Mouse (Mus musculus): ENCODE data around the gene Ddn. TPM values are rescaled to one million over a fixed set of nuclear protein-coding genes. Genes with fewer than 3 reads are reported as not detected.
"Not testable (repeated sequence)": the region's sequence is repeated elsewhere in the genome, so short reads cannot be mapped to it uniquely, and the experiment has no call there.

Gene Ddn
- total RNA-seq, 1 experiment from 2014 or later = 0.12 TPM

DNA sequence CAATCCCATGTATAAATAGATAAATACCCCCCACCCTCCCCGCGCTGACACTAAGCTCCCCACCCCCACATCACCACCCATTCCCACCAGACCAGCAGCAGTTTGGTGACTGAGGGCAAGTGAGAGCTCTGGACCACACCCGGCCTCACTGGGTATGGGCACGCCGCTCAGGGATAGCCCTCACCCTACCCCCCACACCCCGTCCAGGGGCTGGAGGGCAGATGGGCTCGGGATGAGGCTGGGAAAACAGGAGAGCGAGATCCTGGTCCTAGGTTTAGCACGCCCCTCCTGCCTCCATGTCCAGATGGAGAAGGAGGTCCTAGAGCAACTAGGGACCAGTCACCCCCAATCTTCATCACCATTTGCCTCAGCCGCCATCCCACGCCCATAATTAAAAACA lies 24.0 kb upstream of the Ddn start:
- ATAC-seq (ENCODE audit: extremely low read depth, insufficient number of reproducible peaks, low FRiP score, poor library complexity, severe bottlenecking) = no peak

DNA sequence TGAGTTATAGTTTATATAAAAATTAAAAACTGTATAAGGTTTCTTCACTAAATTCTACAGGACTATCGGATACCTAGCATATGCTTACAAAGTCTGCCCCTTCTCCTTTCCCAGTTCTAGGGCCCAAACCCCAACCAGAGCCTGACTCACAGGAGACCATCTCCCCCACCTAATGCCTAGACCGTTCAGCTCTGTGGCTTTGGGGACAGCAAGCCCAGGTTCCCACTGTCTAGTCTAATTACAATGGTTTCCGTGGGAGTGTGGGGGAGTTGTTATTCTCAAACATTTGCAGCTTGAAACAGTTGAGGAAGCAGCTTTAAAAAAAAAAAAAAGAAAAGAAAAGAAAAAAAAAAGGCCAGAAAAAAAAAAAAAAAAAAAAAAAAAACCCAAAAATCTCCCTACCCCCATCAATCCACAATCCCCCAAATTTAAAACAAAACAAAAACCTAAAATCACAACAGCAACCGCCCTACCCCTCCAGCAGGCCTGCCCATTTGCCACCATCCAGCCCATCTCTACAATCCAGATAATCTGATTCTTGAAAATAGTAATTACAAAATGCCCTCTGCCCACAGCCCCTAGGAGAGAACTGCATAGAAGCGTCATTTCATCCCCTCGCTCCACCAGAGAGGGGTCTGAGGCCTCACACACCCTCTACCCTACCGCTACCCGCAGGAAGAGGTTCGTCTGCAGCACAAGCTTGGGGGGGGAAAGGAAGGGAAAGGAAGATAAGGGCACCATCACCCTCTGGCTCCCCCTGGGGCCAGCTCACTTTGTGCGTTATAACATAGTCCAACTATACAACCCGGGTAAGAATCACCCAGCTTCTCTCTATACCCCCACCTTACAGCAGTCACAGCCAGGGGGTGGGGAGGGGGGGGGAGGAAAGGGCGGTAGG lies 23.1 kb upstream of the Ddn start:
- peak; percentile 11; the same call in 1 of the 2 replicates for ATAC-seq (ENCODE audit: extremely low read depth, insufficient number of reproducible peaks, low FRiP score, poor library complexity, severe bottlenecking)

DNA sequence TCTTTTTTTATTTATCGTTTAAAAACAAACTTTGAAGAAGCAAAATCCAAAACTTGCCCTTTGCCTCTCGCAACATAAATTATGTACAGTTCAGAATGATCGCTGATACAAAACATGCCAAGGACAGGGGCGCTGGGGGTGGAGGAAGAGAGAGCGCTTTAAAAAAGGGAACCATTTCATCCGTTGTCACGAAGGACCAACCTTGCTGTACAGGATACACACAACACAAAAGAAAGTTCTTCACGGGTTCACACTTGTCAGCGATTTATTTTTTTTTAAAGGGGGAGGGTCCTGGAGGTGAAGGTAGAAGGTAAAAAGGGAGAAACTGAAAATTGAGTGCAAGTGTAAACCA lies 22.4 kb upstream of the Ddn start:
- ATAC-seq (ENCODE audit: extremely low read depth, insufficient number of reproducible peaks, low FRiP score, poor library complexity, severe bottlenecking) = peak; percentile 51

DNA sequence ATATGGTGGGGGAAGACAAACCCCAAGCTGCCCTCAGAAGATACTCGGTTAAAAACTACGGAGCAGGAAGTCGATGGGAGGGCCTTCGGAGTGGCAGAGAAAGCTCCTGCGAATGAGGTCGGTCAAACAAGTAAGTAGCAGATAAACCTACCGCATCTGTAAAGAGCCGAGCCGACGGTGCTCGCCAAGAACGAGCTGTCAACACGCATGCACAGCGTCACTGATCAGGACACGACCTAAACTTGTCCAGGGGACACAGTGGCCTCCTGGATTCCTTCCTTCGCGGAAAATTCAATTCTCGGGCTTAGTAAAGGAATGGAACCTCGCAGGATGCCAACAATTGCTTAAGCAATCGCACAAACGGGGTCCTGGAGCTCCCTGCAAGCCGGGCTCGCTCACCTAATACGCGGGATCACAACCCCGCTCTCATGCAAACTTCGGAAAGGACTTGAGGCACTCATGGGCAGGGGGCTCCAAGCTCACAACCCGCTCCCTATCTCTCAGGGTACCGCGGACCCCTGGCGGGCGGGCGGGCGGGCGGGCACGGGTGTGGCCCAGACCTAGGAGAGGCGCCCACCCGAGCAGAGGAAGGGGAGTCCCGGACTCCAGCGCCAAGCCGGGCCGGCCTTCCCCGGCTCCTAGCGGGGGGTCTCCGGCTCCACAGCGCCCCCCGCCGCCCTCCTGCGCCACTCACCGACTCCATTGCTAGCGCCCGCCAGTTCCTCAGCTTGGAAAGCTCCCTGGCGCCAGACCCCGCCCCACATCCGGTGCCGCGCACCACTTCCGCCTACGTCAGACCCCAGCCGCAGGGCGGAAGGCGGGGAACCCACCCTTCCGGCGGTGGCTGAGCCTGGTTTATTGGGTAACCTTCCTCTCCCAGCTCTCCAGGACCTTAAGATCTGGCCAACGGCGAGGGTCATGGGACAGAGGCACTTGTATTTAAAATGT lies 21.7 kb upstream of the Ddn start, which contains the start of gene Prkag1:
TSS of gene Prkag1 (minus strand) at position 786 of the 948 bp plus-strand sequence.
- ATAC-seq (ENCODE audit: extremely low read depth, insufficient number of reproducible peaks, low FRiP score, poor library complexity, severe bottlenecking) = peak; percentile 86

DNA sequence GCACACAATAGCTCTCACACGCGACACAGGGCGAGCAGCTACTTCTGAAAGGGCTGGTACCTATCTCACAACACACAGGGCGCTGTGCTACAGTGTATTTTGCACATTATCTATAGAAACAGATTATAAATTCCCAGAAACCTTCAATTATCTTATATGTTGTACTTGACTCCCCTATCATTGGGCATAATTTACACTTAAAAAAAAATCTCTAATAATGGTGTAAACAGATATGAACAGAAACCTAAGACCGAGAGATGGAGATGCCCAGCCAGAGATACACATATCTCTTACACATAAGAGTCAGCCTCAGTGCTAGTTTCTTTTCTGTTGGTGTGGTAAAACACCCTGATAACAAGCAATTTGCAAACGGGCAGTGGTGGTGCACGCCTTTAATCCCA lies 18.3 kb upstream of the Ddn start:
- ATAC-seq (ENCODE audit: extremely low read depth, insufficient number of reproducible peaks, low FRiP score, poor library complexity, severe bottlenecking) = no peak

DNA sequence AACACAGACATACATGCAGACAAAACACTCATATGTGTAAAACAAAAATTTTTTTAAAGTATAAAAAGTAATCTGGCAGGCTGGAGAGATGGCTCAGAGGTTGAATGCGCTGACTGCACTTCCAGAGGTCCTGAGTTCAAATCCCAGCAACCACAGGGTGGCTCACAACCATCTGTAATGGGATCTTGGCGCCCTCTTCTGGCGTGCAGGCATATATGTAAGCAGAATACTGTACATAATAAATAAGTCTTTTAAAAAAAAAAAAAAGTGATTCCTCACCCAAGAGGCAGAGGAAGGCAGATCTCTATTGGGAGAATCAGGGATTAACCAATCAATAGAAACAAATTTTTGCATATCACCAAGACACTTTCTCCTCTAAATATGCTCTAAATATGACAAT lies 14.1 kb upstream of the Ddn start:
- no peak for ATAC-seq (ENCODE audit: extremely low read depth, insufficient number of reproducible peaks, low FRiP score, poor library complexity, severe bottlenecking)

DNA sequence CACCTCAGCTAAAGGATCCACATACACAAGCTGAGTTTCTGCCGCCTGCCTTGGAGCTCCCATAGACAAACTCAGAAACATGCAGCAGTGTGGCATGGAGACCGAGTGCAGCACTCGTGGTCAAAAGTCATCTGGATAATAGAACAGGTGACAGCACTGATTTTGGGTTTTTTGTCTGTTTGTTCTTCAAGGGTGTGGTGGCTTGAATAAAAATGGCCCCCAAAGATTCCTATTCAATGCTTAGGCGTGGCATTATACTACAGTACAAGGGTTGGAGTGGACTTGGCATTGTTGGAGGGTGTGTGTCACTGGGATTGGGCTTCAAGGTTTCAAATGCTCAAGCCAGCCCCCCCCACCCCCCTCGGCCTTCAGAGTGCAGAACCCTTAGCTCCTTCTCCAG lies 12.9 kb upstream of the Ddn start:
- no peak for ATAC-seq (ENCODE audit: extremely low read depth, insufficient number of reproducible peaks, low FRiP score, poor library complexity, severe bottlenecking)

DNA sequence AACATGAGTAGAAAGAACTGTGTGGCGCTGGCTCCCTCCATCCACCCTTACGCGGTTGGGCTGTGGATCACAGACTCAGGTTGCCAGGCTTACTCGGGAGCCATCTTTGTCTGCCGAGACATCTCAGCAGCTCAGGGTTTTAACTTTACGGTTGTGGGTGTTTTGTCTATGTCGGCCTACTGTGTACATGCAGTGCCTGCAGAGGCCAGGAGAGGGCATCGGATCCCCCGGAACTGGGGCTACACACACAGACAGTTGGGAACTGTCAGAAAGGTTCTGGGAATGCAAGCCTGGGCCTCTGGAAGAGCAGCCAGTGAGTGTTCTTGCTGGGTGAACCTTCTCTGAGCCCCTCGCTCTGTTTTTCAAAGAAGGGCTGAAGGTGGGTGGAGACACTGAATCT lies 12.1 kb upstream of the Ddn start:
- ATAC-seq (ENCODE audit: extremely low read depth, insufficient number of reproducible peaks, low FRiP score, poor library complexity, severe bottlenecking) = peak; percentile 47; the same call in 1 of the 2 replicates

DNA sequence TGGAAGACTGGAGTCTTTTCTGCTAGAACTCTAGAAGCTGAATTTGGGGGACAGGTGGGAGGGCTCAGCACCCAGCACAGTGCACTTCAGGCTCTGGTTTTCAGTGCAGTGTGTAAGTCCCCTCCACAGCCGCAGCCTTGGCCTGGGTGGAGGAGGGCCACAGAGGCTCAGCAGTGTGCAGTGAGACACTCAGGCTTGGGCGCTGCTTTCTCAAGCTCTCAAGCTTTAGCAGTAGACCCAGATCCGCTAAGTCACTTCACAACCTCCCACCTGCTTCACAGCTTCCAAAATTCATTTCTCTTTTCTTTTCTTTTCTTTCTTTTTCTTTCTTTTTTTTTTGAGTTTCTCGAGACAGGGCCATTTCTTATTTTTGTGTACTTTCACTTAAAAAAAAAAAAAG lies 11.6 kb upstream of the Ddn start:
- no peak for ATAC-seq (ENCODE audit: extremely low read depth, insufficient number of reproducible peaks, low FRiP score, poor library complexity, severe bottlenecking)

DNA sequence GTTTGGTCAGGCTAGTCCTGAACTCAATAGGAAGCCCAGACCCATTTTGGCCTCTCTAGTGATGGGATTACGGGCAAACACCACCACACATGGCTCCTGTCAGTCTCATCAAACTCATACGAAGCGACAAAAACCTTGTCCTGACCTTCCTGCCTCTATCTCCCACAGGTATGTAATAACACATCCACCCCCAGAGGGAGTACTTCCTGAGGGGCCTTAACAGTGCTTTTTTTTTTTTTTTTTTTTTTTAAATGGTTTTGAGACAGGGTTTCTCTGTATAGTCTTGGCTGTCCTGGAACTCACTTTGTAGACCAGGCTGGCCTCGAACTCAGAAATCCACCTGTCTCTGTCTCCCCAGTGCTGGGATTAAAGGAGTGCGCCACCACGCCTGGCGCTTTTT lies 8.9 kb upstream of the Ddn start:
- ATAC-seq (ENCODE audit: extremely low read depth, insufficient number of reproducible peaks, low FRiP score, poor library complexity, severe bottlenecking) = no peak

DNA sequence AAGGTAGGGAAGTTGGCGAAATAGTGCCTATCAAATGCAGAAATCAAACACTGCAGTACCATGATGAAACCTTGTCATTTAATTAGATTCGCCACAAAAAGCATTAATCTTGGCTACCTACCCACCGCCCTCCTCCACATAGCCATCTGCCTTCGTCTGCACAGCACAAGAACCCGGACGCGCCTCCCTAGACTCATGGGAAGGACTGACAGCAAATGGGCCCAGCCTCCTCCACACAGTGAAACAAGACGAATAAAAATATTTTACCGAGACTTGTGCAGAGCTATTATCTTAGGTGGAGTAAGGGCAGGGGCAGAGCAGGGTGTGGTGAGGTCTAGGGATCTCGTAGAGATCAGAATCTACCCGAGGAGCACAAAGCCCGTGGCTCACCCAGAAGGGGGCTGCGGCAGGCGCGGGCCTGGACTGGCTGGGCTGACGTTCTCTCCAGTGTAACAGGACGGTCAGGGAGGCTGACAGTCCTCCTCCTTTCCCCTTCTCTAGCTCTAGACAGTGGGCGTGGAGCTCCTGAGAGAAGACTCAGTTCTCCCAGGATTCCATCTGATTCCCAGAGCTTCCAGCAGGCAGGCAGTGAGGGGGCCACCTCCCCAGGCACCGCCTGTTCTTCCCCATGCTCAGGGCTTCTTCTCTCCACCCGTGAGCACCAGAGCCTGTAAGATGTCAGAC lies 3.6 kb upstream of the Ddn start:
- no peak for ATAC-seq (ENCODE audit: extremely low read depth, insufficient number of reproducible peaks, low FRiP score, poor library complexity, severe bottlenecking)

DNA sequence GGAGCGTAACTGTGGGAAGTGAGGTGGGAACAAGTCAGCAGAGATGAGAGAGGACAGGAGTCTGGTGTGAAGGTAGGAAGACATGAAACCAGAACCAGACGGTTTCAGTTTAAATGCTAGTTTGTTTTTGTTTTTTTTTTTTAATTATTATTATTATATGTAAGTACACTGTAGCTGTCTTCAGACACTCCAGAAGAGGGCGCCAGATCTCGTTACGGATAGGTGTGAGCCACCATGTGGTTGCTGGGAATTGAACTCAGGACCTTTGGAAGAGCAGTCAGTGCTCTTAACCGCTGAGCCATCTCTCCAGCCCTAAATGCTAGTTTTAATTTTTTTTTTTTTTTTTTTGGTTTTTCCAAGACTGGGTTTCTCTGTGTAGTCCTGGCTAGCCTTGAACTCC lies 922 bp upstream of the Ddn start:
- ATAC-seq (ENCODE audit: extremely low read depth, insufficient number of reproducible peaks, low FRiP score, poor library complexity, severe bottlenecking) = not testable (repeated sequence)

DNA sequence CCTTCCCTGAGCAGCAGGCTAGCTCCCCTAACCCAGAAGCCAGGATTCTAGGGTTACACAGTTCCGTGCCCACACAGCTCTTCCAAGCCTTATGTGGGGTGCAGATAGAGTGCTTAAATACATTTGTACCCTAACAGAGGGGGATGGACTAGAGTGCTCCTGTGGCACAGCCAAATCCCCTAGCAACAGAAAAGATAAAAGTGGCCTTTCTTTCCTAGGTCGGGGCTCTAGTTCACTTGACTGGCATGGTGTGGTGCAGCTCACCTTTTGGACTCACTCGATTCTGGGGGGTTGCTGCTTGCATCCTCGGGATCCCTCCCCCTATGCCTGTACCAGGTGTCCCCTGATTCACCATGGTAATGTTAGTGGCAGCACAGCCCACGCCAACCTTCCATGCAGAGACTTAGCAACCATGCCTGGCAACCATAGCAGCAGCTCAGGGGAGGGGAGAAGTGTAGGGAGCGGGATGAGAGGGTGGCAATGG lies 597 bp downstream of the Ddn start:
- no peak for ATAC-seq (ENCODE audit: extremely low read depth, insufficient number of reproducible peaks, low FRiP score, poor library complexity, severe bottlenecking)

DNA sequence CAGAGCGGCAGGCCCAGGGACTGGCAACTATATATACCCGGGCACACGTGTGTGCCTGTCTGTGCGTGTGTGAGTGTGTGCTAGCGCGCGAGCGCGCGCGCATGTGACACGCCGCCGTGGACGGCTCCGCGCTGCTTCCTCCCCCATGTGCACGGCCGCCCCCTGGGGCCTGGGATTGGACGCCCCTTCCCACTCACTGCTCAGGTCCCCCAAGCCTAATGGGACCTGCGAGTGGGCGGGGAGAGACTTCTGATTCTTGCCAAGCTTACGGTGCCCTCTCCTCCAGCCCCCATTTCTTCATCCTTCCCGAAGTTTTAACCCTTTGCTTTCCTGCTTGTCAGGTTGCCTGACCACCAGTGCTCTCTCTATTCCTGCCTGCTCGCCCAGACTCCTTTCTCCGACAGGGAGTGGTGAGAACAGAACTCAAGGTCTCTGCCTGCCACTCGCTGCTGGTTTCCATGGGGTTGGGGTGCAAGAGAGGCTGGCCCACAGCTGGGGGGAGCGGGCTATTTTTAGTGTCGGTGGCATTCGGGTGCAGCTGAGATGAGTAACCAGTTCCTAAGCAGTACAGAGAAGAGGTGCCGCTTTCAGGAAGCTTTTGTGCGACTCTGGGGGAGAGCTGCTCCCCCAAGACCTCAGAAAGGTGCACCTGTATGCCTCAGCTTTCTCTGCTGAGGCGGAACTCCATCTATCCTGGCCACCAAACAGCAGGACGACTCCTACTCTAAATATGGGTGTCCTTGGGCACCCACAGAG lies 1.2 kb downstream of the Ddn start:
- no peak for ATAC-seq (ENCODE audit: extremely low read depth, insufficient number of reproducible peaks, low FRiP score, poor library complexity, severe bottlenecking)

DNA sequence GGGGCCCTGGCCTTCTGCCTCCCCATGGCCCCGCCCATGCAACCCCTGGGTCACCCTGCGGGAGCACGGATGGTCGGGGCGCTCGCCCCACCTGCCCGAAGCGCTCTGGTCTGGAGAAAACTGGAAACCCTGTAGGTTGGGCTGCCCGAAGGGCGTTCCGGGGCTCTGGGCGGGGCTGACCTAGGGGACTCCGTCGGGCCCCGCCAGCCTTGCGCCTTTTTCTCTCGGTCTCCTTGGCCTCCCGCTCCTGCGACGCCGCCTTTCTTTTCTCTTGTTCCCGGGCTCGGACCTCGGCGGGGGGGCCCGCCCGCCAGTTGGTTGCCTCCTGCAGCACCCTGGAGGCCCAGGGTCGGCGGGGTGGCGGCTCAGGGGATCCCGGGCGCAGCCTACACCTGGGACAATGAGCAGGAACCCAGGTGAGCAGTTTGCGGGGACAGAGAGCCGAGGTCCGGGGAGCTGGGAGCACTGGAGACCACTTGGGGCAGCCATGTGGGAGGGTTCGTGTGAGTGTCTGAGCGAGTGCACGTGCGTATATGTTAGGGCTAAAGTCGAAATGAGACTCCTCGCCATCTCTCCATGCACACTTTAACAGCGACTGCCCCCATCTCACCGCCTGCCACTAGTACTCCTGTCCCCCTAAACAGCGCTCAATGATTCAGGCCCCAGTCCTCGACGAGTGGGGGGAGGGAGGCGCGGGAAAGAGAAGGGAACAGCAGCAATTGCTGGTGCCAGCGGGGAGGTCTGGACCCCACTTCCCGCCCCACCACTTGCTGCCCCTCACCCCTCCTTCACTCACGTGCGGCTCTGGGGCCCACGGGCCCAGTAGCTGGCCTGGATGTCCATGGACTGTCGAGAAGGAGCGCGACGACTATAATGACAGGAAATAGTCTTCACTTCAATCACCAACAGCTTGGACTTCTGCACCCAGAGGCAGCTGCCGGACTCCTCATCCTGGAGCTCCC lies 2.2 kb downstream of the Ddn start:
- no peak for ATAC-seq (ENCODE audit: extremely low read depth, insufficient number of reproducible peaks, low FRiP score, poor library complexity, severe bottlenecking)

DNA sequence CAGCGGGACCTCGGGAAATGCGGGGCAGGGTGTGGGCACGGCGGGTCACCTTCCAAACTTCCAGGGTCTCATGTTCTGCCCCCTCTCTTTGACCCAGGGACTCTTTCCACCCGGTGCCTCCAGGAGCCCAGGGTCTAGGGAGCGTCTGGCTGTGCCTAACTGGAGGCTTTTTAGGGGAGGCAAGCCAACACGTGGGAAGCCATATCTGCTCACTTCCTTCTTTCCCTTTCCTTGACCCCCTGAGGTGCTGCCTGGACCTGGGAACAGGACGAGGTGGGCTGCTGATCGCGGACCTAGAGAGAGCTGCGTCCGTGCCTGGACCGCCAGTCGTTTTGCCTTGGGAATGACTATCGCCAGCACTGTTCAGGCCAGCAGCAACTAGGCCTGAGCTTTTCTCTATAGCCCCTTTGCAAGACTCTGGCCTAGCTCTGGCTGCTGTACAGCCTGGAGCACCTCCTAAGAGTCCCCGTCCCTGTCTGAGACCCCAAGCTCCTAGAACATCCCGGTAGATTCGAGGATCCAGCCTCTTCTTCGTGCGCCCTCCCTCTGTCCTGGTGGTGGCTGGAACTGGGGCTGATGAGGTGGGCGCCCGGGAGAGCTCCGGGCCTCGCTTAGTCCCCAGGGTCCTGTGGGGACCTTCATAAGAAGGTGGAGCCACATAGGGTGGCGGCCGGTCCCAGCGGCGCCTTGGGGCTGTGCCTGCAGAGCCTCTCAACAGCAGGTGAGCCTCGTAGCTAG lies 3.0 kb downstream of the Ddn start:
- no peak for ATAC-seq (ENCODE audit: extremely low read depth, insufficient number of reproducible peaks, low FRiP score, poor library complexity, severe bottlenecking)

Data from neutrophil, adult 5-6 weeks (primary cell).